Mouse (Mus musculus): ENCODE measurements around the gene Lbx2. TPM values are rescaled to one million over a fixed set of nuclear protein-coding genes. Genes with fewer than 3 reads are reported as not detected.

Lbx2 gene
- polyA plus RNA-seq, 2 experiments = 0.46 TPM; not detected in 1

GRCm38 (mm10) chr6:83134226-83134625 is 48.1 kb downstream of the Lbx2 start:
- Histone ChIP-seq H3K27me3 (ENCODE audit: control insufficient read depth, insufficient read depth, low read length) (peaks cover 23% of the 10 kb centered on the region), H3K4me2 (ENCODE audit: low read depth) (no peak overlapping the region), H3K27ac (no peak overlapping the region), H3K4me3 (ENCODE audit: insufficient read depth in 1 of 2, low read depth in 2 of 2, low read length in 2 of 2) (no peak overlapping the region), H3K9me3 (ENCODE audit: control insufficient read depth, low read length) (no peaks in the 10 kb centered on the region), H3K9ac (replicated peaks) (no peak overlapping the region), H3K36me3 (replicated peaks; ENCODE audit: control insufficient read depth, insufficient read depth, low read depth) (no peaks in the 10 kb centered on the region), H3K4me1 (replicated peaks; ENCODE audit: control insufficient read depth in 2 of 2, insufficient read depth in 2 of 2, low read length in 1 of 2) (peaks cover 8 to 10% of the 10 kb centered on the region in 2 experiments; a peak in 3 of 4 replicates)
- ATAC-seq (ENCODE audit: insufficient read depth) (no peak), DNase-seq (ENCODE audit: low read depth in 3 of 3, low spot score in 3 of 3) (no peak)
- WGBS (ENCODE audit: insufficient replicate concordance) = 46% methylated on average over 3 of the region's 3 CpGs
- no peak for TF ChIP-seq EP300 (IDR thresholded peaks at IDR 0.05; ENCODE audit: low read depth)
- TF ChIP-seq CTCF (IDR thresholded peaks at IDR 0.05; ENCODE audit: low read depth) = no peak

GRCm38 (mm10) chr6:83134951-83135513 is 48.9 kb downstream of the Lbx2 start, which contains the start of gene Rtkn:
Rtkn (plus strand) TSS chr6:83135463.
- H3K4me1 ChIP-seq (replicated peaks; ENCODE audit: control insufficient read depth in 2 of 2, insufficient read depth in 2 of 2, low read length in 1 of 2) = peaks cover 8 to 10% of the 10 kb centered on the region in 2 experiments; a peak in 3 of 4 replicates
- H3K4me2 ChIP-seq (ENCODE audit: low read depth) = peak within 1 kb of the TSS; percentile 66
- WGBS (ENCODE audit: insufficient replicate concordance) = 61% methylated on average over 7 of the region's 7 CpGs
- H3K4me3 ChIP-seq (ENCODE audit: insufficient read depth in 1 of 2, low read depth in 2 of 2, low read length in 2 of 2) = peak within 1 kb of the TSS; percentile 53 to 55
- H3K27me3 ChIP-seq (ENCODE audit: control insufficient read depth, insufficient read depth, low read length) = peaks cover 23% of the 10 kb centered on the region
- no peak within 1 kb of the TSS for H3K9ac ChIP-seq (replicated peaks)
- ATAC-seq (ENCODE audit: insufficient read depth) = no peak
- H3K27ac ChIP-seq = no peak within 1 kb of the TSS
- H3K36me3 ChIP-seq (replicated peaks; ENCODE audit: control insufficient read depth, insufficient read depth, low read depth) = no peaks in the 10 kb centered on the region
- no peaks in the 10 kb centered on the region for H3K9me3 ChIP-seq (ENCODE audit: control insufficient read depth, low read length)
- TF ChIP-seq CTCF (IDR thresholded peaks at IDR 0.05; ENCODE audit: low read depth) (no peak), EP300 (IDR thresholded peaks at IDR 0.05; ENCODE audit: low read depth) (no peak)
- no peak for DNase-seq (ENCODE audit: low read depth in 3 of 3, low spot score in 3 of 3)

GRCm38 (mm10) chr6:83135571-83136161 is 49.5 kb downstream of the Lbx2 start:
- no peak for DNase-seq (ENCODE audit: low read depth in 3 of 3, low spot score in 3 of 3)
- H3K4me3 ChIP-seq (ENCODE audit: insufficient read depth in 1 of 2, low read depth in 2 of 2, low read length in 2 of 2) = peak overlapping the region; percentile 53 to 55
- H3K9me3 ChIP-seq (ENCODE audit: control insufficient read depth, low read length) = no peaks in the 10 kb centered on the region
- no peak for TF ChIP-seq EP300 (IDR thresholded peaks at IDR 0.05; ENCODE audit: low read depth)
- no peak for TF ChIP-seq CTCF (IDR thresholded peaks at IDR 0.05; ENCODE audit: low read depth)
- no peak overlapping the region for H3K27ac ChIP-seq
- no peak for ATAC-seq (ENCODE audit: insufficient read depth)
- peak overlapping the region; percentile 66 for H3K4me2 ChIP-seq (ENCODE audit: low read depth)
- H3K36me3 ChIP-seq (replicated peaks; ENCODE audit: control insufficient read depth, insufficient read depth, low read depth) = no peaks in the 10 kb centered on the region
- peaks cover 8 to 10% of the 10 kb centered on the region in 2 experiments; a peak in 3 of 4 replicates for H3K4me1 ChIP-seq (replicated peaks; ENCODE audit: control insufficient read depth in 2 of 2, insufficient read depth in 2 of 2, low read length in 1 of 2)
- WGBS (ENCODE audit: insufficient replicate concordance) = 20% methylated on average over 37 of the region's 37 CpGs
- no peak overlapping the region for H3K9ac ChIP-seq (replicated peaks)
- peaks cover 23% of the 10 kb centered on the region for H3K27me3 ChIP-seq (ENCODE audit: control insufficient read depth, insufficient read depth, low read length)

- Histone ChIP-seq H3K4me1 (replicated peaks; ENCODE audit: control insufficient read depth in 2 of 2, insufficient read depth in 2 of 2, low read length in 1 of 2) (peaks cover 5 to 6% of the 10 kb centered on the region in 2 experiments; a peak in 3 of 4 replicates), H3K4me3 (ENCODE audit: insufficient read depth in 1 of 2, low read depth in 2 of 2, low read length in 2 of 2) (peak overlapping the region; percentile 53 to 55), H3K9ac (replicated peaks) (peak overlapping the region; percentile 50; the same call in 1 of the 2 replicates), H3K36me3 (replicated peaks; ENCODE audit: control insufficient read depth, insufficient read depth, low read depth) (no peaks in the 10 kb centered on the region), H3K27ac (no peak overlapping the region), H3K27me3 (ENCODE audit: control insufficient read depth, insufficient read depth, low read length) (peaks cover 23% of the 10 kb centered on the region), H3K9me3 (ENCODE audit: control insufficient read depth, low read length) (no peaks in the 10 kb centered on the region), H3K4me2 (ENCODE audit: low read depth) (peak overlapping the region; percentile 66)
- WGBS (ENCODE audit: insufficient replicate concordance) = 41% methylated on average over 5 of the region's 5 CpGs
- no peak for ATAC-seq (ENCODE audit: insufficient read depth)
- TF ChIP-seq CTCF (IDR thresholded peaks at IDR 0.05; ENCODE audit: low read depth) (no peak), EP300 (IDR thresholded peaks at IDR 0.05; ENCODE audit: low read depth) (no peak)
- no peak for DNase-seq (ENCODE audit: low read depth in 3 of 3, low spot score in 3 of 3)
These were observed 50.2 kb downstream of the Lbx2 start for GRCm38 (mm10) chr6:83136291-83136880.
